Mouse (Mus musculus): Measurements from ENCODE around the gene Baiap2l1. TPM values are rescaled to one million over a fixed set of nuclear protein-coding genes. Genes with fewer than 3 reads are reported as not detected.

Baiap2l1 gene
- total RNA-seq, 2 experiments from 2014 or later, result not detected

Other genes starting within 250 kb of the Baiap2l1 start
- not detected in 2 replicates for gene Bhlha15, start 167.8 kb downstream of the Baiap2l1 start, total RNA-seq (2015; ENCODE audit: low replicate concordance)
- not detected in 2 replicates for gene Bhlha15, start 167.8 kb downstream of the Baiap2l1 start, total RNA-seq (2017; ENCODE audit: low replicate concordance)
- 2.9 and 8.3 TPM in 2 replicates for gene Tecpr1, start 134.5 kb downstream of the Baiap2l1 start, total RNA-seq (2015; ENCODE audit: low replicate concordance)
- gene Tecpr1, start 134.5 kb downstream of the Baiap2l1 start, total RNA-seq (2017; ENCODE audit: low replicate concordance), result 2.1 and 6.2 TPM in 2 replicates
- 20.1 and 20.5 TPM in 2 replicates for gene Bri3, start 113.7 kb downstream of the Baiap2l1 start, total RNA-seq (2015; ENCODE audit: low replicate concordance)
- gene Bri3, start 113.7 kb downstream of the Baiap2l1 start, total RNA-seq (2017; ENCODE audit: low replicate concordance), result 3.0 and 4.9 TPM in 2 replicates
- not detected in 2 replicates for gene Nptx2, start 187.8 kb upstream of the Baiap2l1 start, total RNA-seq (2015; ENCODE audit: low replicate concordance)
- not detected in 2 replicates for gene Nptx2, start 187.8 kb upstream of the Baiap2l1 start, total RNA-seq (2017; ENCODE audit: low replicate concordance)

All from erythroid progenitor cell, adult 5-6 weeks (primary cell).